Mouse (Mus musculus) hindbrain, embryonic 14.5 days (tissue): ENCODE measurements around the gene Hcfc1r1. TPM values are rescaled to one million over a fixed set of nuclear protein-coding genes. Genes with fewer than 3 reads are reported as not detected.

ENCODE experiments used
- ATAC-seq: fragments of 200-750 bp; cut with Nextera tagmentation; 2 replicates; pipeline ENCODE4 v1.8.0; 2017; ENCODE audit warnings: moderate number of reproducible peaks, mild to moderate bottlenecking, moderate TSS enrichment, moderate library complexity; ENCODE audit not compliant: low FRiP score
- DNase-seq: peaks from one replicate; pipeline ENCODE4 v3.0.0-alpha.2; 2015; ENCODE audit warnings: low spot score
- H3K27ac ChIP-seq: fragments of 300-500 bp; sonication (generic); 2 replicates; pipeline ENCODE4 v1.5.1; 2014; ENCODE audit warnings: mild to moderate bottlenecking, moderate library complexity
- H3K27me3 ChIP-seq: fragments of 300-500 bp; sonication (generic); 2 replicates; pipeline ENCODE4 v1.6.1; 2014; ENCODE audit warnings: mild to moderate bottlenecking, low read length, mixed read lengths; ENCODE audit not compliant: control insufficient read depth, insufficient read depth
- H3K36me3 ChIP-seq: fragments of 300-500 bp; sonication (generic); replicated peaks from 2 replicates; pipeline ENCODE4 v1.6.1; 2014; ENCODE audit not compliant: control insufficient read depth, insufficient read depth
- H3K4me1 ChIP-seq: fragments of 300-500 bp; sonication (generic); replicated peaks from 2 replicates; pipeline ENCODE4 v1.6.1; 2014; ENCODE audit warnings: antibody characterized with exemption, low read length, mixed read lengths; ENCODE audit not compliant: control insufficient read depth, insufficient read depth
- H3K4me2 ChIP-seq: fragments of 300-500 bp; sonication (generic); replicated peaks from 2 replicates; pipeline ENCODE4 v1.6.1; 2014; ENCODE audit warnings: mild to moderate bottlenecking, moderate library complexity
- H3K4me3 ChIP-seq: fragments of 300-500 bp; sonication (generic); replicated peaks from 2 replicates; pipeline ENCODE4 v1.5.1; 2014; ENCODE audit warnings: mild to moderate bottlenecking, low read length
- H3K9ac ChIP-seq: fragments of 300-500 bp; sonication (generic); 2 replicates; pipeline ENCODE4 v1.6.1; 2014
- H3K9me3 ChIP-seq: fragments of 300-500 bp; sonication (generic); 2 replicates; pipeline ENCODE4 v1.6.1; 2016; ENCODE audit warnings: low read length; ENCODE audit not compliant: control insufficient read depth
- WGBS: fragments of 180-500 bp; shearing (Covaris S2); extraction: QIAGEN DNeasy Blood & Tissue Kit; methylation state at CpG from one replicate; pipeline ENCODE4 v1.1.7; 2014; 5-methylcytosine and 5-hydroxymethylcytosine counted together
- polyA plus RNA-seq: library from polyadenylated mRNA; unstranded; fragments of >200 nt; fragmentation: Nextera tagmentation; extraction: Ambion mirVana; gene quantifications from 2 replicates; pipeline ENCODE4 v1.2.1, GENCODE M21; 2014

Hcfc1r1 gene
- polyA plus RNA-seq, 1 experiment from 2014 or later = 143 TPM

GRCm38 (mm10) chr17:23654001-23654400 is 19.4 kb upstream of the Hcfc1r1 start:
- 61% methylated on average over 6 of the region's 6 CpGs for WGBS
- no peak overlapping the region for H3K27ac ChIP-seq

GRCm38 (mm10) chr17:23654410-23654809 is 19.0 kb upstream of the Hcfc1r1 start:
- H3K4me2 ChIP-seq = no peak overlapping the region
- H3K4me1 ChIP-seq = no peaks in the 10 kb centered on the region
- ATAC-seq (no peak), DNase-seq (no peak)
- H3K27me3 ChIP-seq = peaks cover 2% of the 10 kb centered on the region
- no peak overlapping the region for H3K4me3 ChIP-seq
- no peak overlapping the region for H3K9ac ChIP-seq
- no peaks in the 10 kb centered on the region for H3K36me3 ChIP-seq
- H3K27ac ChIP-seq = no peak overlapping the region
- WGBS = 59% methylated on average over 2 of the region's 2 CpGs
- H3K9me3 ChIP-seq = no peaks in the 10 kb centered on the region

More at GRCm38 (mm10) chr17:23654001-23654400, 19.4 kb upstream of the Hcfc1r1 start:
- DNase-seq (no peak), ATAC-seq (no peak)
- Histone ChIP-seq H3K4me1 (no peaks in the 10 kb centered on the region), H3K36me3 (no peaks in the 10 kb centered on the region), H3K9ac (no peak overlapping the region), H3K4me3 (no peak overlapping the region), H3K4me2 (no peak overlapping the region), H3K27me3 (no peaks in the 10 kb centered on the region), H3K9me3 (no peaks in the 10 kb centered on the region)

GRCm38 (mm10) chr17:23658450-23658849 is 14.9 kb upstream of the Hcfc1r1 start:
- 86% methylated on average over 3 of the region's 3 CpGs for WGBS

GRCm38 (mm10) chr17:23660117-23660875 is 13.1 kb upstream of the Hcfc1r1 start, which contains the start of gene Bicdl2:
Gene Bicdl2, plus strand, starts transcription at chr17:23660506.
- peaks cover 34% of the 10 kb centered on the region for H3K27me3 ChIP-seq
- no peak within 1 kb of the TSS for H3K4me3 ChIP-seq
- H3K36me3 ChIP-seq = no peaks in the 10 kb centered on the region
- no peak within 1 kb of the TSS for H3K9ac ChIP-seq
- H3K27ac ChIP-seq = no peak within 1 kb of the TSS
- no peak within 1 kb of the TSS for H3K4me2 ChIP-seq
- DNase-seq = no peak
- no peaks in the 10 kb centered on the region for H3K9me3 ChIP-seq
- no peak for ATAC-seq
- 4% methylated on average over 27 of the region's 27 CpGs for WGBS
- 0 out of 2 replicates have a peak, but pooled peaks cover 3% of the 10 kb centered on the region for H3K4me1 ChIP-seq

More at GRCm38 (mm10) chr17:23658450-23658849, 14.9 kb upstream of the Hcfc1r1 start:
- no peak overlapping the region for H3K4me2 ChIP-seq
- no peak for ATAC-seq
- no peaks in the 10 kb centered on the region for H3K9me3 ChIP-seq
- no peak overlapping the region for H3K9ac ChIP-seq
- peaks cover 34% of the 10 kb centered on the region for H3K27me3 ChIP-seq
- 0 out of 2 replicates have a peak, but pooled peaks cover 3% of the 10 kb centered on the region for H3K4me1 ChIP-seq
- H3K36me3 ChIP-seq = no peaks in the 10 kb centered on the region
- no peak overlapping the region for H3K27ac ChIP-seq
- no peak overlapping the region for H3K4me3 ChIP-seq
- DNase-seq = no peak

- Histone ChIP-seq H3K4me1 (0 out of 2 replicates have a peak, but pooled peaks cover 3% of the 10 kb centered on the region), H3K4me2 (no peak overlapping the region), H3K4me3 (no peak overlapping the region), H3K9ac (no peak overlapping the region), H3K9me3 (no peaks in the 10 kb centered on the region), H3K36me3 (no peaks in the 10 kb centered on the region), H3K27me3 (peaks cover 34% of the 10 kb centered on the region), H3K27ac (no peak overlapping the region)
- WGBS = 6% methylated on average over 14 of the region's 14 CpGs
- DNase-seq (no peak), ATAC-seq (no peak)
These were observed 12.6 kb upstream of the Hcfc1r1 start for GRCm38 (mm10) chr17:23660876-23661200.

- peaks cover 1% of the 10 kb centered on the region; the same call in 1 of the 2 replicates for H3K36me3 ChIP-seq
- no peak overlapping the region for H3K4me2 ChIP-seq
- no peaks in the 10 kb centered on the region for H3K9me3 ChIP-seq
- DNase-seq (no peak), ATAC-seq (no peak)
- no peak overlapping the region for H3K4me3 ChIP-seq
- H3K4me1 ChIP-seq = 0 out of 2 replicates have a peak, but pooled peaks cover 3% of the 10 kb centered on the region
- WGBS = 2% methylated on average over 9 of the region's 9 CpGs
- H3K27me3 ChIP-seq = peaks cover 34% of the 10 kb centered on the region
- H3K27ac ChIP-seq = no peak overlapping the region
- H3K9ac ChIP-seq = no peak overlapping the region
These were observed 11.9 kb upstream of the Hcfc1r1 start for GRCm38 (mm10) chr17:23661526-23661925.

GRCm38 (mm10) chr17:23664556-23665021 is 8.8 kb upstream of the Hcfc1r1 start:
- Histone ChIP-seq H3K4me2 (no peak overlapping the region), H3K4me3 (no peak overlapping the region), H3K36me3 (peaks cover 23% of the 10 kb centered on the region), H3K9me3 (no peaks in the 10 kb centered on the region), H3K4me1 (0 out of 2 replicates have a peak, but pooled peaks cover 3% of the 10 kb centered on the region), H3K9ac (no peak overlapping the region), H3K27me3 (peaks cover 31% of the 10 kb centered on the region), H3K27ac (no peak overlapping the region)
- 17% methylated on average over 5 of the region's 5 CpGs for WGBS
- no peak for ATAC-seq
- DNase-seq = peak; percentile 75

GRCm38 (mm10) chr17:23665511-23665910 is 7.9 kb upstream of the Hcfc1r1 start:
- no peak overlapping the region for H3K27ac ChIP-seq
- 0 out of 2 replicates have a peak, but pooled peaks cover 1% of the 10 kb centered on the region for H3K4me1 ChIP-seq
- H3K4me2 ChIP-seq = no peak overlapping the region
- peaks cover 28% of the 10 kb centered on the region for H3K36me3 ChIP-seq
- DNase-seq (no peak), ATAC-seq (0 out of 2 replicates have a peak, but pooled peaks have one; percentile 25)
- 76% methylated on average over 14 of the region's 14 CpGs for WGBS
- H3K27me3 ChIP-seq = peaks cover 21% of the 10 kb centered on the region
- no peak overlapping the region for H3K4me3 ChIP-seq
- no peaks in the 10 kb centered on the region for H3K9me3 ChIP-seq
- H3K9ac ChIP-seq = no peak overlapping the region

- no peak overlapping the region for H3K4me2 ChIP-seq
- H3K36me3 ChIP-seq = peaks cover 28% of the 10 kb centered on the region
- no peak for DNase-seq
- H3K9ac ChIP-seq = no peak overlapping the region
- H3K27ac ChIP-seq = no peak overlapping the region
- WGBS = 96% methylated on average over 6 of the region's 7 CpGs
- H3K4me1 ChIP-seq = peaks cover 16% of the 10 kb centered on the region
- H3K27me3 ChIP-seq = peaks cover 11% of the 10 kb centered on the region
- H3K4me3 ChIP-seq = no peak overlapping the region
- ATAC-seq = no peak
- H3K9me3 ChIP-seq = no peaks in the 10 kb centered on the region
These were observed 2.8 kb upstream of the Hcfc1r1 start for GRCm38 (mm10) chr17:23670516-23671074.
